Mouse (Mus musculus): ENCODE measurements around the gene Xpnpep1. TPM values are rescaled to one million over a fixed set of nuclear protein-coding genes. Genes with fewer than 3 reads are reported as not detected.

Xpnpep1 gene
- total RNA-seq, 2 experiments from 2014 or later = 52.5 to 57.8 TPM

GRCm38 (mm10) chr19:53003554-53004365, 36.3 kb downstream of the Xpnpep1 start:
- ATAC-seq (ENCODE audit: poor library complexity, severe bottlenecking) = peak; percentile 47; the same call in 1 of the 2 replicates

DNA sequence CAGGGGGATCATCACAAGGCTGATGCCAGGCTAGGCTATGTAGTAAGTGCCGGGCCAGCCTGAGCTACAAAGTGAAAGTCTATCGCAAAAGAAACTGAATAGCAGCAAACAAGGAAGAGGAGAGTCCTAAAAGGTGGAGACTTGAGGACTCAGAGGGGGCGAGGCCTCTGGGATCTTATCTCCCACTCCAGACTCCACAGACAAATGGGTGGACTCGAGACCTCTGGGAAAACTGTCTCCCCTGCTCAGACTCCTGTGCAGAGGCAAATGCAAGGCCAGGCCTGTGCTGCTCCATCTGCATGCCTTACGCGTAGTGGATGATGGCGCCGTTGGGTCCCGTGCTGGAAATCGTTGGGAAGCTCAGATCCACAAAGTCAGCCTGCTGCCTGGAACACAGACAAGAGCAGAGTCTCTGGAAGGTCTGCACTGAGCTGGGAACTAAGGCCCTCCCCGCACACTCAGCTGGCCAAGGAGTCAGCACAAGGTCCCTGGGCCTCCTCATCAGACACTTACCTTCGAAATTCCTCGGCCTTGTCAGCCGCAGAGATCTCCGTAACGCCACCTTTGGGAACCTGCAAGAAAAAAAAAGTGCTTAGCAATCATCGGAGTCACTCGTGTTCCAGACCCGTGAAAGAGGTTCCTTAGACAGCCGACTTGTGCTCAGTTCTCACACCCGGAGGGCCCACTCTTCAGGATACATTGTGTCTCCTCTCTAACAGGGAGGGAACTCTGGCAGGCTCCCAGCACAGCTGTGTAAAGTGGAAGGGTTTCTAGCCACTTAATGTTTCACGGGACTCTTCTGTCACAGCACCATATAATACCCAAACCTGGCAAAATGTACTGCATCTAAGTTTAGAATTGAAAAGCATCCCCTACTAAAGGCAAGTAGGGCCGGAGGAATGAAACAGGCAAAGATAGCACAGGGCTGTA, 37.6 kb downstream of the Xpnpep1 start:
- ATAC-seq (ENCODE audit: poor library complexity, severe bottlenecking) = no peak

GRCm38 (mm10) chr19:52992880-52993440, 47.1 kb downstream of the Xpnpep1 start:
- ATAC-seq (ENCODE audit: poor library complexity, severe bottlenecking) = peak; percentile 71

- ATAC-seq (ENCODE audit: poor library complexity, severe bottlenecking) = no peak
Observed at GRCm38 (mm10) chr19:52991924-52992323, 48.1 kb downstream of the Xpnpep1 start.

DNA sequence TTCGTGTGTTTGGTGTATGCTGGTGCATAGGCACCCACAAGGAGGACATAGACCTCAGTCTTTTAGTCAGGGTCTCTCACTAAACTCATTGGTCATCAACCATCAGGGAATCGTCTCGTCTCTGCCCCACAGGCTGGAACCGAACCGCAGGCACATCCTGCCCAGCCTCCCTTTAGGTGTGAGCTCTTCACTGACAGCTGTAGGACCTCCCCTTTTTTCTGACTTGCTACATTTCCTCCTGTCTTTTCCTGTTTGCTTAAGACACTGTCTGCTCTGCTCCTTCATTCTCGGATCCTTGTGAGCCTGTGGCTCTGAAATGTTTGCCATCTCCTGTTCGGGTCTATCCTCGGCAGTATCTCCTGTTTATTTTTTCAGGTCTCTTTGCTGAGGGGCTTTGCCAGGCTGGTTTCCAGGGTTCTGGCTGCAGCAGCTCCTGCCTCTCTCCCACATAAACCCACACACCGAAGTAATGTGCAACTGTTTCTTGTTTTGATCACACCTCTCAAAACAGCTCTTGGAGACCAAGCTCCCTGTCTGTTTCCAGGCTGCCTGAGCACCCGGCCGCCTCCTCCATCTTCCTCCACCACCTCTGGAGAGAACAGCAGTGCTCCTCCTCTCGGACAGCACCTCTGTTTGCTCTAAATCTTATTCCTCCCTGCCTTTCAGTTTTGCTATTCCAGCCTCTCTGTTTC, 60.8 kb downstream of the Xpnpep1 start:
- peak; percentile 91 for ATAC-seq (ENCODE audit: poor library complexity, severe bottlenecking)

DNA sequence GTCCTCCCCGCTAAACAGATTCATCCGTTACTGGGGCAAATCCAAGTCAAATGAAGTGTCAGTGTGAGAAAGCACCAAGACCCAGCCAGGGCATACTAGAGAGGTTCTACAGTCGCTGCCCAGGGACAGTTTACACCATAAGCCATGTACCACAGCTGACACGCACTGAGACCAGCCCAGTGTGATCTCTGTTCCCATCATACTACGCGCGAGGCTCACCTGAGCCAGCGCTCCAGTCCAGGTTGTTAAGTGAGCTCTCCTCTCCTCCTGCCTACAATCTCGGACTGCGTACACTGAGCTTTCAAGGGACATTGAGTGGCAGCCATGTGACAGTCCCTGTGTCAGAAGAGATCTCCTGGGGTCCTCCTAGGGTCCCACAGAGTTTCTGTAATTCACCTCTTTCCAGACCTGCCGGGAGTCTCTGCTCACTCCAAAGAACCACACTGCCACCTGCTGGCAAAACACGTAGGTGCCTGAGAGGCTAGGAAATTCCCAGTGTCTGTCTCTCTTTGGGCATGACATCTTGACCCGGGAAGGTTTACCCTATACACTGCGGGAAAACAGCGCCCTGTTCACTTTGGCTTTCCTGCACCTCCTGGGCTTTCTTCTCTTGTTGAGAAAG, 64.3 kb downstream of the Xpnpep1 start:
- ATAC-seq (ENCODE audit: poor library complexity, severe bottlenecking) = peak; percentile 69

DNA sequence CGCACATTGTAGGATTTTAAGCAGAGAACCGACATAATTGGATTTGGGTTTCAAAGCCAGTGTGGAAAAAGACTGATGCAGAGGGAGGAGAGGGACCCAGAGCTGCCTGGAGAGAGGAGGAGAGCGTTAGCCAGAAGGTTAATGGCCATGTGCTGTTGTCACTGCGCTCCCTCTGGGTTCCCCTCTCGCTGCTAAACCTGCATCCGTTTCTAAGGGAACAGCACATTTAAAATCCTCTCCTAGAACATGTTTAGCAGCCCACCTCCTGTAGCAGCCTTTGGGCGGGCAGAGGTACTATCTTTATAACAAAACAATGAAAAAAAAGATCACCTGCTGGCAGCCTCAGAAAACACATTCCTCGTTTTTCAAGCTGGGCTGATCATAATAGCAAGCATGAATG, 73.7 kb downstream of the Xpnpep1 start:
- ATAC-seq (ENCODE audit: poor library complexity, severe bottlenecking) = no peak

GRCm38 (mm10) chr19:52962745-52963144, 77.3 kb downstream of the Xpnpep1 start:
- ATAC-seq (ENCODE audit: poor library complexity, severe bottlenecking) = no peak

- peak; percentile 64; the same call in 1 of the 2 replicates for ATAC-seq (ENCODE audit: poor library complexity, severe bottlenecking)
Observed at GRCm38 (mm10) chr19:52922678-52923495, 117.1 kb downstream of the Xpnpep1 start.

DNA sequence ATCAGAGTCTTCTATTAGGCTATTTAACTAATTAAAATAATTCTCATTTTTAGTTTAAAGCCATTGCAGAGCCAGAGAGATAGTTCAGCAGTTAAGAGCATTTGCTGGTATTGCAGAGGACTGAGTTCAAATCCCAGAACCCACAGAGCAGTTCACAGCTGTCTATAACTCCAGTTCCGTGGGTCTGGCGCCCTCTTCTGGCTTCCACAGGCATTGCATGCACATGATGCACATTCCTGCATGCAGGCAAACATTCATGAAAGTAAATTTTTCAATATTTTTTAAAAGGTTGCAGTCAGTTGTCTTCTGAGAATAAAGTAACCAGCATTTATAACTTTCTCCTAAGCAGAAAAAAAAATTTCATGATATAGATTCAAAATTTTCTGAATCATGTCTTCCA, 135.8 kb downstream of the Xpnpep1 start:
- no peak for ATAC-seq (ENCODE audit: poor library complexity, severe bottlenecking)

GRCm38 (mm10) chr19:52891807-52892442, 148.1 kb downstream of the Xpnpep1 start:
- no peak for ATAC-seq (ENCODE audit: poor library complexity, severe bottlenecking)

Other genes with a start within 250 kb of the Xpnpep1 start
- gene Add3, start 100.2 kb upstream of the Xpnpep1 start, total RNA-seq (2015) = 235 and 240 TPM in 2 replicates
- gene Add3, start 100.2 kb upstream of the Xpnpep1 start, total RNA-seq (2017) = 317 and 336 TPM in 2 replicates